Mouse (Mus musculus): Measurements from ENCODE around the gene Ints3. TPM values are rescaled to one million over a fixed set of nuclear protein-coding genes. Genes with fewer than 3 reads are reported as not detected.
"Not testable (repeated sequence)": the region's sequence is repeated elsewhere in the genome, so short reads cannot be mapped to it uniquely, and the experiment has no call there.

Gene Ints3
- polyA plus RNA-seq, 1 experiment from 2014 or later, result 27.6 TPM

DNA sequence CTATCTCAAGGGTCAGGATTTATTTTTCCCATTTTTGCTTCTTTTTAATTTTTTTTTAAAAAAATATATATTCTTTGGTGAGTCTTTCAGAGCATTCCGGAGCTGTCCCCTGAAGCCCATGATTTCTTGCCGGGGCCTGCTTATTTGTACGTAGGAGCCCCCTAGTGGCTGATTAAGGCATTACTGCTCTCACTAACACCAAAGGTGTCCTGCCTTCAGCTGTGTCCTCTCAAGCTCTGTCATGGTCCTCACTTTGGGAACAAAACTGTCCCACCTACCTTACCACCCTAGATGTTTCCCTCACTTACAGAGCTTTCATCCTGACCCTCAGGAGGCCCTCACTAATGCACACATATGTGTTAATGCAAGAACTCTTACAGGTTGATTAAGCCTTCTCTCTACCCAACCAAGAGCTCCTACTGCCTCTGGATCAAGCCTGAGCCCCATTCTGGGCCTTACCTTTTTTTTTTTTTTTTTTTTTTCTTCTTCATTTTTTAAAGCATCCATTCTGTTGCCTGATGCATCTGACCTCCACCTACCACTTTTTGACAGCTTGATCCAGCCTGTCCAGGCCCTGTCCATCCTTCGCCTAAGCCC, 59.9 kb downstream of the Ints3 start:
- Histone ChIP-seq H3K27ac (replicated peaks) (no peak overlapping the region), H3K9ac (no peak overlapping the region), H3K27me3 (no peaks in the 10 kb centered on the region), H3K4me3 (replicated peaks) (no peak overlapping the region), H3K36me3 (no peaks in the 10 kb centered on the region), H3K4me1 (no peaks in the 10 kb centered on the region), H3K9me3 (replicated peaks) (no peaks in the 10 kb centered on the region), H3K4me2 (replicated peaks) (no peak overlapping the region)
- no peak for ATAC-seq (ENCODE audit: insufficient number of reproducible peaks, low FRiP score, low TSS enrichment, low read depth)
- WGBS, result 27% methylated on average over 4 of the region's 4 CpGs

DNA sequence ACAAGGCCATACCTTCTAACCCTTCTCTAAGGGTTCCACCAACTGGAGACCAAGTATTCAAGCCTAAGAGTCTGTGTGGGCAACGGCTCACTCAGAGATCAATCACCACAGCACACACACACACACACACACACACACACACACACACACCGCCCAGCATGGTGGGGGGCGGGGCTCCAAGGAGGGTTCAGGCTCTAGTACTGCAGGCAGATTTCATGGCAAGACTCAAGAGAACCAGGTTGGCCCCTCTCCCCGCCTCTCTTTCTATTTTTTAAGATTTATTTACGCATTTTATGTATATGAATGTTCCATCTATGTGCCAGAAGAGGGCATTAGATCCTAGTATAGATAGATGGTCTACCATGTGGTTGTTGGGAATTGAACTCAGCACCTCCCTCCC, 60.6 kb downstream of the Ints3 start:
- 65% methylated on average over 5 of the region's 5 CpGs for WGBS
- no peak overlapping the region for H3K9ac ChIP-seq
- no peak for ATAC-seq (ENCODE audit: insufficient number of reproducible peaks, low FRiP score, low TSS enrichment, low read depth)
- no peaks in the 10 kb centered on the region for H3K9me3 ChIP-seq (replicated peaks)
- H3K27me3 ChIP-seq, result no peaks in the 10 kb centered on the region
- H3K36me3 ChIP-seq, result no peaks in the 10 kb centered on the region
- no peak overlapping the region for H3K27ac ChIP-seq (replicated peaks)
- no peak overlapping the region for H3K4me3 ChIP-seq (replicated peaks)
- H3K4me1 ChIP-seq, result no peaks in the 10 kb centered on the region
- no peak overlapping the region for H3K4me2 ChIP-seq (replicated peaks)

DNA sequence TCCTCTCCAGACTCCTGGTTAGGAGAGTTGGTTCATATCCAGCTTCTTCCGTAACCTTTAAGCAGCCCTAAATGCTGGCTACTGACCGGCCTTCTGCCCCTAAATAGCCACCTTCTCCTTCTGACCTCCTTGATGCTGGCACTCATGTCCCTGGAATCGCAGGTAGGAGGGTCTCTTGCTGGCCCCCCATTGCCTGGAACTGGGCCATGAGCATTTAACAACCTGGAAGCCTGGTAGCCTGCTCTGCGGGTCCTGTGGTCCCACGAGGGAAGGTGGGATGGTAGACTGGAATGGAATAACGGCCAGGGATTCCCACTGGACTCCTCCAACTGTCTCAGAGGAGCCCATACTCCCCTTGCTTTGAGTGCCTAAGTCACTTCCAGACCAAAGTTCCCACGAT, 61.6 kb downstream of the Ints3 start:
- Histone ChIP-seq H3K9ac (no peak overlapping the region), H3K36me3 (no peaks in the 10 kb centered on the region), H3K9me3 (replicated peaks) (no peaks in the 10 kb centered on the region), H3K4me3 (replicated peaks) (no peak overlapping the region), H3K4me2 (replicated peaks) (no peak overlapping the region), H3K27me3 (no peaks in the 10 kb centered on the region), H3K4me1 (no peaks in the 10 kb centered on the region), H3K27ac (replicated peaks) (no peak overlapping the region)
- WGBS, result 73% methylated on average over 7 of the region's 7 CpGs
- no peak for ATAC-seq (ENCODE audit: insufficient number of reproducible peaks, low FRiP score, low TSS enrichment, low read depth)

DNA sequence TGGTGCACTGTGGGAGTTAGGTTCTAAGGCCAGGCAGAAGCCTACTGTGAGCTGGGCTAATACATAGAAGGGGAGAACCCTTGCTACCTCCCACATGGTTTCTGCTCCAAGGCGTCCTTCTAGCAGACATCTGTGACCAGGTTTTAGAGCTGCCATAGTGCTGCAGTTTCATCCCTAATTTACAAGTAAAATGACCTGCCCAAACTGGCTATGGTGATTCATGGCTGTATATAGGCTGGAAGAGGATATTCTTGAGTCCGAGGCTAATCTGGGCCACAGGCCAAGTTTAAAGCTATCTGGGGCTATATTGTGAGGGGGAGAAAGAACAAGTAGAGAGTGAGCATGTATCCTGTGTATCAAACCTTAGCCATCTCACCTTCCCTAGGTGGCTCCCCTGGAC, 64.4 kb downstream of the Ints3 start:
- WGBS, result 43% methylated on average over 2 of the region's 2 CpGs
- H3K27me3 ChIP-seq, result no peaks in the 10 kb centered on the region
- no peak overlapping the region for H3K4me3 ChIP-seq (replicated peaks)
- ATAC-seq (ENCODE audit: insufficient number of reproducible peaks, low FRiP score, low TSS enrichment, low read depth), result no peak
- no peak overlapping the region for H3K9ac ChIP-seq
- H3K4me2 ChIP-seq (replicated peaks), result no peak overlapping the region
- no peaks in the 10 kb centered on the region for H3K4me1 ChIP-seq
- no peak overlapping the region for H3K27ac ChIP-seq (replicated peaks)
- H3K36me3 ChIP-seq, result no peaks in the 10 kb centered on the region
- H3K9me3 ChIP-seq (replicated peaks), result no peaks in the 10 kb centered on the region

DNA sequence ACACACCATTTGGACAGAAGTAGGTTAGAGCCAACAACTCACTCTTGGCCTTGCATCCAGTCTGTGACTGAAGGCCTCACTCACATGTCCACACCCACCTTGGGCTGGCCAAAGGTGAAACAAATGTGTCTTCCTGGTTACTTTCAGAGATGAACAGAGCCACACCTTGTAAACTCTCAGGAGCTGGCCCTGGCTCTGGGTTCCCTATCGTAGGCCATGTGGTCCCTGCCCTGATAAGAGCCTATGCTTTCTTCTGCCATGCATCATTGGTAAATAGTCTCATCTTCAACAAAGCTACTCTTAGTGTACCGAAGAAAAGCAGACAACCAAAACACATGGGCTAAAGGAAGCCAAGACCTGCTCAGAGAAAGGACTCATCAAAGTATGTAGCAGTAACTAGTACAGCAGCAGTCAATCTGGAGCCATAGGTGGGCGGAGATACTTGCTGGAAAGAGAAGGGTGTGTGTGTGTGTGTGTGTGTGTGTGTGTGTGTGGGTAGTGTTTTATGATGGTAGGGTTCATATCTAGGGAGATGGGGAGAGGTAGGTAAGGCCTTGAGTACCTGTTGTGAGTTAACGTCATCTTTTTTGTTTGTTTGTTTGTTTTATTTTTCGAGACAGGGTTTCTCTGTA, 66.3 kb downstream of the Ints3 start:
- no peaks in the 10 kb centered on the region for H3K27me3 ChIP-seq
- no peaks in the 10 kb centered on the region for H3K4me1 ChIP-seq
- no peak overlapping the region for H3K4me2 ChIP-seq (replicated peaks)
- no peak overlapping the region for H3K27ac ChIP-seq (replicated peaks)
- H3K9me3 ChIP-seq (replicated peaks), result no peaks in the 10 kb centered on the region
- no peak overlapping the region for H3K9ac ChIP-seq
- H3K36me3 ChIP-seq, result 0 out of 2 replicates have a peak, but pooled peaks cover 3% of the 10 kb centered on the region
- H3K4me3 ChIP-seq (replicated peaks), result no peak overlapping the region
- ATAC-seq (ENCODE audit: insufficient number of reproducible peaks, low FRiP score, low TSS enrichment, low read depth), result no peak
- WGBS, result 90% methylated on average over 5 of the region's 5 CpGs

DNA sequence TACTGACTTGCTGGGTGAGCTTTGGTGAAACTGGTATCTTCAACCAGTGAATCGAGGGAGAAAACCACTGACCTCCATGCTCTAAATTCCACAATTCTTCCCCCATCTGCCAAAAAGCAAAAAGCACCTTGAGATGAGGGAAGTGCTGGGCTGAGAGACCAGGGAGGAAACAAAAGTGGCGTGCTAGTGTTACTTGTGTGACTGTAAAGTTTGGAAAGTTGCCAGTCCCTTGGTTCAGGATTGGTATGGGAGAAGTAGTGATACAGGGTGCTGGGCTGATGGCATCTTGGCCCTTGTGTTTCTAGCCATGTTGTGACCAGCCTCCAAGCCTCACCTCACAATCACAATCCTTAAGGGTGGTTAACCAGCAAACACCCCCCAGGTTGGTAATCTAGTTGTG, 71.1 kb downstream of the Ints3 start:
- peaks cover 28% of the 10 kb centered on the region for H3K36me3 ChIP-seq
- no peak overlapping the region for H3K4me2 ChIP-seq (replicated peaks)
- no peaks in the 10 kb centered on the region for H3K9me3 ChIP-seq (replicated peaks)
- no peaks in the 10 kb centered on the region for H3K27me3 ChIP-seq
- H3K9ac ChIP-seq, result no peak overlapping the region
- H3K4me1 ChIP-seq, result no peaks in the 10 kb centered on the region
- H3K4me3 ChIP-seq (replicated peaks), result no peak overlapping the region
- no peak for ATAC-seq (ENCODE audit: insufficient number of reproducible peaks, low FRiP score, low TSS enrichment, low read depth)
- H3K27ac ChIP-seq (replicated peaks), result no peak overlapping the region
- 79% methylated on average over 2 of the region's 2 CpGs for WGBS

DNA sequence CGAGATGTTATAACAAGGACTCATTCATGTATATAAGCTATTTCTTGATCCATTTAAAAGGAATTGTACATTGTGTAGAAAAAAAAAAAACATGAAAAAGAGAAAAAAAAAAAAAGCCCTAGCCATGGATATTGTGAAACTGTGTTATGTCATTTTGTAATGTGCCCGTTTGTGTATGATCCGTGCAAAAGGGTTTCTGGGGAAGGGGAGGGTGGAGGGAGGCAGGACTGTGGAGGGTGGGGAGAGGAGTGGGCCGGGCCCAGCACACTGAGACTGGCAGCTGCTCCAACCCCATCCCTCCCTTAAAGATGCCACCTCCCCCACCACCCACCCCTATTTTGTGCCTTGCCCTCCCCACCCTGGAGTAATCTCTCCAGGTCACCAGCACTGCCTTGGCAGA, 71.9 kb downstream of the Ints3 start:
- H3K4me2 ChIP-seq (replicated peaks), result no peak overlapping the region
- no peak overlapping the region for H3K27ac ChIP-seq (replicated peaks)
- 74% methylated on average over 4 of the region's 4 CpGs for WGBS
- H3K4me3 ChIP-seq (replicated peaks), result no peak overlapping the region
- peaks cover 37% of the 10 kb centered on the region for H3K36me3 ChIP-seq
- H3K9me3 ChIP-seq (replicated peaks), result no peaks in the 10 kb centered on the region
- no peaks in the 10 kb centered on the region for H3K4me1 ChIP-seq
- ATAC-seq (ENCODE audit: insufficient number of reproducible peaks, low FRiP score, low TSS enrichment, low read depth), result no peak
- H3K9ac ChIP-seq, result no peak overlapping the region
- no peaks in the 10 kb centered on the region for H3K27me3 ChIP-seq

DNA sequence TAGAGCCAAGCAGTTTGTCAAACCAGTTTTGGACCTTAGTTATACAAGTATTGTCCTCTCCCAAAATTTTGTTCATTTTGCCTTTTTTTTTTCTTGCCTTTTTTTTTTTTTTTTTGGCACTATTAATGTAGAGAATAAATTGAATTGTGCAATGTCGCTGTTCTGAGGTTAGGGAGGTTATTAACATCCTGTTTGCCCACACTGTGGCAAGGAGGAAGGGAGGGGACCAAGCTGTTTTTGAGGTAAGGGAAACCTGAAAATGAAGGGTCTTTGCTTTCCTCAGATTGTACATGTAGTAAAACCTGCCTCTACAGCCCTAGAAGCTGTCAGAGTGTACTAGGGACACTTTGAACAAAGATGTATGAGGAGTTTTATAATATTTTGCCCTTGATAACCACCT, 74.2 kb downstream of the Ints3 start:
- Histone ChIP-seq H3K9ac (no peak overlapping the region), H3K4me3 (replicated peaks) (no peak overlapping the region), H3K27ac (replicated peaks) (no peak overlapping the region), H3K9me3 (replicated peaks) (no peaks in the 10 kb centered on the region), H3K36me3 (peaks cover 56% of the 10 kb centered on the region), H3K27me3 (no peaks in the 10 kb centered on the region), H3K4me1 (no peaks in the 10 kb centered on the region), H3K4me2 (replicated peaks) (no peak overlapping the region)
- WGBS, result 86% methylated on average over 1 of the region's 1 CpGs
- ATAC-seq (ENCODE audit: insufficient number of reproducible peaks, low FRiP score, low TSS enrichment, low read depth), result no peak

DNA sequence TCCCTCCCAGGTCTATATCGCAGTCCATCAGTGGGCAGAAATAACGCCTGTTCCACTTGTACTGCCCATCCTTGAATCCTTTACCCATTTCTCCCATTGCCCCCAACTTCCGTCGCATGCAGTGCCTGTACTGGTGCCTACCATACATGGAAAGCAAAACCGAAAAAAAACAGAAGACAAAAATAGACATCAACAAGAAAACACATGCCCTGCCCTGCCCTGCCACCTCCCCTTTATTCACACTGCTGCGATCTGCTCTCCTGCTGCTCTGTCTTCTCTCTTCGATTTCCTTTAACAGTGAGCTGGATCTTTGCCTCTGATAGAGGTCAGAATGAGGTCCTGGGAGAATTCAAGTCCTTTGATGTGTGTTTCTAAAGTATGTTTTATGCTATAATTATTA, 75.5 kb downstream of the Ints3 start:
- no peaks in the 10 kb centered on the region for H3K9me3 ChIP-seq (replicated peaks)
- H3K36me3 ChIP-seq, result peaks cover 69% of the 10 kb centered on the region
- 76% methylated on average over 7 of the region's 7 CpGs for WGBS
- no peaks in the 10 kb centered on the region for H3K27me3 ChIP-seq
- no peak for ATAC-seq (ENCODE audit: insufficient number of reproducible peaks, low FRiP score, low TSS enrichment, low read depth)
- H3K9ac ChIP-seq, result no peak overlapping the region
- no peak overlapping the region for H3K4me3 ChIP-seq (replicated peaks)
- H3K4me2 ChIP-seq (replicated peaks), result no peak overlapping the region
- no peaks in the 10 kb centered on the region for H3K4me1 ChIP-seq
- H3K27ac ChIP-seq (replicated peaks), result no peak overlapping the region

DNA sequence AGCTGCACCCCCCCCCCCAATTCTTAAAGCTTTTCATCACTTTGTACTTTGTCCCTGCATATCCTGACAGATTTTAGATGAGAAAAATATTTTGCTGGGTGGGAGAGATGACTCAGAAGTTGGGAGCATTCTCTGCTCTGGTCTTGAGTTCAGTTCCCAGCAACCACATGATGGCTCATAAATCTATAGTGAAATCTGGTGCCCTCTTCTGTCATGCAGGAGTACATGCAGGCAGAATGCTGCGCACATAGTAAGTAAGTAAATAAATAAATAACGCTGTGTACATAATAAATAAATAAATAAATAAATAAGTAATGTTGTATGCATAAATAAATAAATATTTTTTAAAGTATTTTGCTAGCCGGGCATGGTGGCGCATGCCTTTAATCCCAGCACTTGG, 85.6 kb downstream of the Ints3 start:
- no peak overlapping the region for H3K4me2 ChIP-seq (replicated peaks)
- no peaks in the 10 kb centered on the region for H3K27me3 ChIP-seq
- H3K9me3 ChIP-seq (replicated peaks), result no peaks in the 10 kb centered on the region
- no peak for ATAC-seq (ENCODE audit: insufficient number of reproducible peaks, low FRiP score, low TSS enrichment, low read depth)
- no peak overlapping the region for H3K27ac ChIP-seq (replicated peaks)
- H3K36me3 ChIP-seq, result peaks cover 64% of the 10 kb centered on the region
- WGBS, result 96% methylated on average over 4 of the region's 4 CpGs
- no peaks in the 10 kb centered on the region for H3K4me1 ChIP-seq
- H3K9ac ChIP-seq, result no peak overlapping the region
- H3K4me3 ChIP-seq (replicated peaks), result no peak overlapping the region

DNA sequence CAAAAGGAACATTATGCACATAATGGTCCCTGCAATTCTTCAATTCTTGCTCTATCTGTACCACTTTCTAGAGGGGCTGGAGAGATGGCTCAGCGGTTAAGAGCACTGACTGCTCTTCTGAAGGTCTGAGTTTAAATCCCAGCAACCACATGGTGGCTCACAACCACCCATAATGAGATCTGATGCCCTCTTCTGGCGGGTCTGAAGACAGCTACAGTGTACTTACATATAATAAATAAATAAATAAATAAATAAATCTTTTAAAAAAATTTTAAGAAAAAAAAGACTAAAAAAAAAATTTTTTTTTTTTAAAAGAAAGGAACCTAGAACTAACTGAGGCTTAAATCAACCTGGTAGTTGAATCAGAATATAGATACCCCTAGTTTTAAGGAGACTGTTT, 90.6 kb downstream of the Ints3 start:
- H3K4me2 ChIP-seq (replicated peaks); H3K4me1 ChIP-seq; H3K27ac ChIP-seq (replicated peaks); H3K9ac ChIP-seq; H3K27me3 ChIP-seq; H3K4me3 ChIP-seq (replicated peaks); ATAC-seq (ENCODE audit: insufficient number of reproducible peaks, low FRiP score, low TSS enrichment, low read depth); H3K9me3 ChIP-seq (replicated peaks): not testable (repeated sequence)
- peaks cover 42% of the 10 kb centered on the region for H3K36me3 ChIP-seq
- WGBS, result 64% methylated on average over 2 of the region's 2 CpGs

All from embryonic facial prominence, embryonic 15.5 days (tissue).